Mouse (Mus musculus) gastrocnemius, adult 18-20 months (tissue): ENCODE results near the gene Nrn1l. TPM values are rescaled to one million over a fixed set of nuclear protein-coding genes. Genes with fewer than 3 reads are reported as not detected.

Experiments
- DNase-seq: peaks from one replicate; pipeline ENCODE4 v3.0.0; 2021; ENCODE audit warnings: low spot score
- long read RNA-seq, 2 experiments: library from polyadenylated mRNA; stranded (forward); transcript quantifications; one replicate each; pipeline ENCODE4 v2.0.0; 2021
- total RNA-seq, 2 experiments: library from RNA; stranded (reverse); gene quantifications; 2 replicates each; pipeline ENCODE4 v1.2.3; 2021

The Nrn1l gene
- total RNA-seq, result under 1 TPM in 1 of 2 experiments, not detected in 1; 0.76 TPM
- long read RNA-seq, experiment 1, result 0 reads
- long read RNA-seq, experiment 2, partial matches to known transcripts, result 1 of 1 reads
- long read RNA-seq, experiment 2, other reads (novel, unspliced or antisense), result 0 of 1 reads

DNA sequence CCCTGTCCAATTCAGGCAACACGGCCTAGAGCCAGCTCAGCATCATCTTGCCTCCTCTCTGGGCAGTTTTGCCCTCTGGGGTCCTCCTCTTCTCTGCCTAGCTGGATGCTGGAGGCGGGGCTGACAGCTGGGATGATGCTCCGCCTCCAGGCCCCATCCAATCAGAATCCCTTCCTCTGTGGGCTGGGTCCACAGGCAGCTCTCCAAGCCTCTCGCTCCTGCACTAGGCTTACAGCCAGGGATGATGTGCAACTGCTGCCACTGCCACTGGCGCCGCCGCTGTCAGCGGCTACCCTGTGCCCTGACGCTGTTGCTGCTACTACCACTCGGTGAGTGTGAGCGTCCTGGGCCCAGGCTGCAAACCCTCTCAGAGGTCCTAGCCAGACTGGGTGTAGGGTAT is at the start of gene Nrn1l:
Nrn1l (plus strand) TSS at position 229 of the 400 bp plus-strand sequence.
- DNase-seq, result peak; percentile 65

DNA sequence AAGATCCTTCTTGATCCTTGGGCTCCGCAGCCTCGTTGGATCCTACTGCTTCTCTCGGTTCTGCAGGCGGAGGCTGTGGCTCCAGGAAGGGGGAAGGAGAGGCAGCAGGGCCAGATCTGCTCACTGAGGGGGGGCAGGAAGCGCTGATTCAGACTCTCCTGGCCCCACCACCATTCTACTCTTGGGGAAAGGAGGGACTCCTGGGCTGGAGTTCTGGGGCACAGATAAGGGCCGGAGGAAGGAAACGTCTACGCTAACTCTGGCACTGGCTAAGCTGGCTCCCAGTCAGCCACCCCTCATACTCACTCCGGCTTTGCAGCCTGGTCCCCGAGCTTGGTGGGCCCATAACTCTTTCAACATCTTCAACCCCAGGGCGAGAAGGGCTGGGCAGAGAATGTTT is 46.7 kb upstream of the Nrn1l start:
- no peak for DNase-seq

DNA sequence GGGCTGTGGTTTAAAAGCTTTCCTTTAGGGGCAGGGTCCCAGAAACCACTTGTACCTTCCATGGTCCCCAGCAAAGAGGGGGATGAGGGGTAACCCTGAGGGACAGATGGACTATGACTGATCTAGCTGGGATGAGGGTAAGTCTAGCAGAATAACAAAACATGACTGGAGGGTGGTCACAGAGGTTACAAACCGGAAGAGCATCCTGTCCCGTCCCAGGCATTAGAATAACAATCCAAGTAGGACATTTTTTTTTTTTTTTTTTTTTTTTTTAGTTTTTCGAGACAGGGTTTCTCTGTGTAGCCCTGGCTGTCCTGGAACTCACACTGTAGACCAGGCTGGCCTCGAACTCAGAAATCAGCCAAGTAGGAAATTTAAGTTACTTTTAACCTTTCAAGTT is 43.4 kb upstream of the Nrn1l start:
- no peak for DNase-seq

DNA sequence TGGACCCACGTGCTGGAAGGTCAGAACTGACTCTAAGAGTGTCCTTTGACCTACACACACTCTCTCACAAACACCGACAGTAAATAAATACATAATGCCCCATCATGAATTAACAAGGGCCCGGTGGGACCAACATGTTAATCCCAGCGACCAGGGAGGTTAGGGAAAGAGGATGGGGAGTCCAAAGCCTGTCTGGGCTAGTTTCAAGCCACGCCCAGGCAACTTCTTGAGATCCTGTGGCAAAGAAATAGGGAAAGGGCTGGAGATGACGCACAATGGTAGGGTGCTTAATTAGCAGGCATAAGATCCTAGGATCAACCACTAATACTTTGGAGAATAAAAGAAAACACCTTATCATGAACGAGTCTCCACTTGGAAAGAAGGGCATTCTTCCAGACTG is 42.8 kb upstream of the Nrn1l start:
- no peak for DNase-seq

DNA sequence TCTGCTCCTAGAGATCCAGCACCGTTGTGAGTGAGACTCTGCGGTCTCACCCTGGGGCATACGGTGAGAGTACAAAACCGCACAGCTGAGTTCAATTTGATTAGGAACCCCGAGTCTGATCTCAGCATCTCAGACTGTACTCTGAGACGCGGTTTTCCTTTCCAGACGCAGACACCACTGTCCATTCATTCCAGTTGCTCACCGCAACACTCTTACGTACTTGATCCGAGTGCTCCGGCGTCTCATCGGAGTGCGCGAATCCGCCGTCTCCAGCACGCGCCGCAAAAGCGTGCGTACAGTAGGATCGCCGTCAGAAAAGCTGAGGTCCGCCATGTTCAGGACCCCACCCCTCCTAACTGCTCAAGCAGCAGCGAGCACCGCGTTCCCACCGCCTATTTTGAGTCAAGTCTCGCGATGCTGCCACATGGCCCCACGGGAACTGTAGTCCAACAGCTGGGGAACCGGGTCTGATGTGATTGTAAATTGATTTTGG is 41.7 kb upstream of the Nrn1l start:
- DNase-seq, result peak; percentile 92

DNA sequence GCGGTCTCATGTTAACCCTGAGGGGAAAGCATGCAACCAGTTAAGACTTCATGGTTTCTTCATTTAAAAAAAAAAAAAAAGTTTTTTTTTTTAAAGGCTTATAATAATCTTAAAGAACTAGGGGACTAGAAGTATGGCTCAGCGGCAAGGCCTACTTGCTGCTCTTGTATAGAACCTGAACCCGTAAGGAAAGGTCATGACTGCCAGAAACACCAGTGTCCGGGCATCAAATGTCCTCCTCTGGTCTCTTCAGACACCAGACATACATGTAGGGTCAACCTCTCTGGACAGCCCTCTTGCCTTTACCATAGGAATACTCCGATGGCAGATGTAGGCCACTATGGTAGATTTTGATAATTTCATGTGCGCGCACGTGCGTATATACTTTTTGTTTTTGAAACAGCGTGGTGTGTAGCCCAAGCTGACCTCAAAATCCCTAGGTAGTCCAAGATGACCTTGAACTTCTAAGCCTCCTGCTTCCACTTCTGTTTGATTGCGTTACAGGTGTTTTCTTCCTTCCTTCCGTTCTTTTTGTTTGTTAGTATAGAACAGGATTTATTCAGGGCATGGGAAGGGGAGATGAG is 41.1 kb upstream of the Nrn1l start:
- no peak for DNase-seq

DNA sequence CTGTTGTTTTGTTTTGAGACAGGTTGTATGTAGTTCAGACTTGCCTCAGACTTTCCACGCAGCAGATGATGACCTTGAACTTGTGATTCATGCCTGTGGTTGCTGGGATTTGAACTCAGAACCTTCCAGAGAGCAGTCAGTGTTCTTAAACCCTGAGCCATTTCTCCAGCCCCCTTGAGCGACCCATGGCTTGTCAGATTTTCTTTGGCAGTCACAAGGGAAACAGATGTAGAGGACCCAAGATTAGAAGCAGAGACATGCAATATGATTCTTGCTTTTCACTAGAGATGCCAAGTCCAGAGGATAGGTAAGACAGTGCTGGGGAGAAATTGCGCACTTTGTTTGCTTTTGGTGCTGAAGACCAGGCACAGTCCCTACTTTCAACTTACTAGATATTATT is 40.2 kb upstream of the Nrn1l start, which contains the start of gene Cenpt:
Cenpt (minus strand) TSS at position 101 of the 400 bp plus-strand sequence.
- DNase-seq, result no peak

DNA sequence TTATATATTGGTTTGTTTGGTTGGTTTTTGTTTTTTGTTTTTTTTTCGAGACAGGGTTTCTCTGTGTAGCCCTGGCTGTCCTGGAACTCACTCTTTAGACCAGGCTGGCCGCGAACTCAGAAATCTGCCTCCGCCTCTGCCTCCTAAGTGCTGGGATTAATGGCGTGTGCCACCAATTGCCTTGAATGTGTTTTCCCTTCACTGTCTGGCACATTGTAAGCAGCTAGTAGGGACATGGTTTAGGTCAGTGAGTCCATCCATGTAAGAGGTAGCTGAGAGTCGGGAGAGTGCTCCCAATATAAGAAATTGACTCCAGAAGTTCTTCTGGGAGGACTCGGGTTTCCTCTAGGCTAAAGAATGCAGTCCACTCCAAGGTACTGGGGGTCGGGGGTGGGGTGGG is 39.1 kb upstream of the Nrn1l start:
- no peak for DNase-seq

DNA sequence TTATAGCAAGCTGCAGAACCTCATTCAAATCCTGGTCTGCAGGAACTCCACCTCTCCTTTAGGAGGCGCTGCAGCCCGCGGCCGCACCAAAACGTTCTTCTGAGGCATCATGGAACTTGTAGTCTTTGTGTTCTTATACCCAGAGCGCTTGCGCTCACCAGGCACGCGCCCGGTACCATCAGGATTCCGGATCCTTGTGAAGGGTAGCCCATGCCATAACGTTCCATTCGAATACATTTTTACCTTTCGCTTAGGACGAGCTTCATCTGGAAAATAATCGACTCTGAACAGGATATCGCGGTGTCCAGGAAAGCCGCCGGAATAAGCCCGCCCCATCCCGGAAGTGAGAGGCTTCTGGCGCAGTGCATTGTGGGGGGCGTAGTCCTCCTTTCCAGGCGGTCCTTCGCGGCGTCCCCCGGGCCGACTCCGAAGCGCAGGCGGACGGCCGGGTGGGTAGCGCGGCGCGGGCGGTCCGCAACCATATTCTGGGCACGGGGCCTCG is 38.6 kb upstream of the Nrn1l start, which contains the start of gene Thap11:
Thap11 (plus strand) TSS at position 418 of the 502 bp plus-strand sequence.
- peak; percentile 94 for DNase-seq

DNA sequence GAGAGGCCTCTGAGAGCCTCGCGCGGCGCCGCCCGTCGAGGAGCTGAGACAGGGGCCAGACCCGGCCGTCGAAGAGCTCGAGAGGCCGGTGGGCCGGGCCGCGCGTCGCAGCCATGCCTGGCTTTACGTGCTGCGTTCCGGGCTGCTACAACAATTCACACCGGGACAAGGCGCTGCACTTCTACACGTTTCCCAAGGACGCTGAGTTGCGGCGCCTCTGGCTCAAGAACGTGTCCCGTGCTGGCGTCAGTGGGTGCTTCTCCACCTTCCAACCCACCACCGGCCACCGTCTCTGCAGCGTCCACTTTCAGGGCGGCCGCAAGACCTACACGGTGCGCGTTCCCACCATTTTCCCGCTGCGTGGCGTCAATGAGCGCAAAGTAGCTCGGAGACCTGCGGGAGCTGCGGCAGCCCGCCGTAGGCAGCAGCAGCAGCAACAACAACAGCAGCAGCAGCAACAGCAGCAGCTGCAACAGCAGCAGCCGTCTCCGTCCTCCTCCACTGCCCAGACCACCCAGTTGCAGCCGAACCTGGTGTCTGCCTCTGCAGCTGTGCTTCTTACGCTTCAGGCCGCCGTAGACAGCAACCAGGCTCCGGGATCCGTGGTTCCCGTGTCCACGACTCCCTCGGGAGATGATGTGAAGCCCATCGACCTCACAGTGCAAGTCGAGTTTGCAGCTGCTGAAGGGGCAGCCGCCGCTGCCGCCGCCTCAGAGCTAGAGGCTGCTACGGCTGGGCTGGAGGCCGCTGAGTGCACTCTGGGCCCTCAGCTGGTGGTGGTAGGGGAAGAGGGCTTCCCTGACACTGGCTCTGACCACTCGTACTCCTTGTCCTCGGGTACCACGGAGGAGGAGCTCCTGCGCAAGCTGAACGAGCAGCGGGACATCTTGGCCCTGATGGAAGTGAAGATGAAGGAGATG is 37.9 kb upstream of the Nrn1l start:
- peak; percentile 49 for DNase-seq

DNA sequence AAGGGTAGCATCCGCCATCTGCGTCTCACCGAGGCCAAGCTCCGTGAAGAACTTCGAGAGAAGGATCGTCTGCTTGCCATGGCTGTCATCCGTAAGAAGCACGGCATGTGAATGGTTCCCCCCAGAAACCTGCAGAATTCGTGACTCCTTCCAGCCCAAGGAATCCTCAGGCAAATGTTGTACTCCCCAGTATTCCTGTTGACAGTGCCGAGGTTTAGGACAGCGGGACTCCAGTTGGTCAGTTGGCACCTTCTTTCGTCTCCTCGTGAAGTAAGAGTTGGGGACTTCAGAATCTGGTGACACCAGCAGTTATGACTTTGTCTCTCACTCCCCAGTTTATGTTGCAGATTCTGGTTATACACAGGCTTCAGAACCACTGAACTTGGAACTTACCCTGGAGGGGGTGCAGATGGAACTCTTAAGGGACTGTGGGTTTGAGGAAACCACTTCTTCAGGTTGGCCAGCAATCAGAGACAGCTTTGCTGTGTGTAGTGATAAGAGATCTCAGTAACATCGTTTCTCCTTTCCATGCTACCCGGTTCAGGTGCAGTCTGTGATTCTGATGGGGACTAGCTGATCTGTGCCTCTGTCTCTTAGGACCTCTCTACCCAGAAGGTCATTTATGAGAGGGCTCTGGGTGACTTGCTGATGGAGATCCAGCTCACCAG is 37.1 kb upstream of the Nrn1l start:
- no peak for DNase-seq

DNA sequence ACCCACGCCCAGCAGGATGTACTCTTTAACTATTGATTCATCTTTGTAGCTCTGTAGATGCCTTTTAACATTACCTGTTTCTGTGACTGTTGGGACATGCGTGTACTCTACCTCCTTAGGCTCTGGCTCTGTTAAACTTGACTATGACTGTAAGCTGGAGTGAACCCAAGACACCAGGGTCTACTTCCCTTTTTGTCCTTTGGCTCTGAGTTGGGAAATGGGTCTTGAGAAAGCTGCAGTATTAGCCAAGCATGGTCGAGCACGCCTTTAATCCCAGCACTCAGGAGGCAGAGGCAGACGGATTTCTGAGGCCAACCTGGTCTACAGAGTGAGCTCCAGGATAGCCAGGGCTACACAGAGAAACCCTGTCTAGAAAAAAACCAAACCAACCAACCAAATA is 34.9 kb upstream of the Nrn1l start:
- no peak for DNase-seq

DNA sequence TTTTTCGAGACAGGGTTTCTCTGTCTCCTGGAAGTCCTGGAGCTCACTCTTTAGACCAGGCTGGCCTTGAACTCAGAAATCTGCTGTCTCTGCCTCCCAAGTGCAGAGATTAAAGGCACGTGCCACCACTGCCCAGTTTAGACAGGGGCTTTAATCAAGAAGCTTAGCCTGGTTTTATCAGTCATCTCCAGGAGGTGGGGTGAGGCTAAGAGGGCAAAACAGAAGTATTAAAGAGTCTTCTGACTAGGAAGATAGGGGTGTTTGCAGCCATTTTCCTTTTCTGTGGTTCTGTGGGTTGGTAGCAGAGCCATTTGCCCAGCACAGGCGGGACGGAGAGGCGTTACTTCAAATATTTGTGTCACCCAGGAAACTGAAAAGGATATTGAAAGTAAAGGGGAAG is 34.1 kb upstream of the Nrn1l start:
- DNase-seq, result no peak

DNA sequence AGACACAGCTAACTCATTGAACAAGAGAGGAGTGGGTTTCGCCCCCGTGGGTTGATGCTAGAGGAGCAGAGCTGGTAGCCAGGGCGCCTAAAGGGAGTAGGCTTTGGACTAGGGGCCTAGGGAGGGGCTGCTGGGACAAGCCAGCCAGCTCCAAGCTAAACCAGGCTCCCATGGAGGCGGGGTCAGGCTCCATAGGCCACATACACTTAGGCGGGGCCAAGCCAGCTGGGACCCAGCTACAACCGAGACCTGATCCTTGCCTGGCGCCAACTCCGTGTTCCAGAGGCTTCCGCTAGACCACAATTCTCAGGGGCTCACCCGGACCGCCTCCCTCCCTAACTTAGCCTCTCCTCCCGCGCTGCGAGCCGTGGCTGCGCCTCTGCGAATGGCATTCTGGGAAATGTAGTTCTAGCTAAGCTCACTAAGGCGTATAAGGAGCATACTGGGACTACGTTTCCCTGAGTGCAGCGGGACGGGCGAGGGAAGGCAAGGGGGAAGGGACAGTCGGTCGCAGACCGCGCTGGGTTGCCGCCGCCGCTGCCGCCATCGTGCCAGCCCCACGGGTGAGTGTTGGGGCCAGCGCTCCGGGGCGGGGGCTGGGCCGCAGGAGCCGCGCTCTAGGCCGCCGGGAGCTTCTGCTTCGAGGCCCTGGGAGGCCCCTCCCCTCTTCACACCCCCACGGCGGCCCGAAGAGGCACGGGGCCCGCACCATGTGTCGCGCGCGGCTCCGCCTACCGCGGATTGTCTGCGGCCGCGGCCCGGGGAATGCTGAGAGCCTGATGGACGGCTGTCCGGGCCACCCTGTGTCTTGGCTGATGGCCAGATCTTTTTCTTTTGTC is 33.0 kb upstream of the Nrn1l start, which contains the start of gene Nutf2:
Nutf2 (plus strand) TSS at position 438 of the 839 bp plus-strand sequence.
- peak; percentile 98 for DNase-seq

DNA sequence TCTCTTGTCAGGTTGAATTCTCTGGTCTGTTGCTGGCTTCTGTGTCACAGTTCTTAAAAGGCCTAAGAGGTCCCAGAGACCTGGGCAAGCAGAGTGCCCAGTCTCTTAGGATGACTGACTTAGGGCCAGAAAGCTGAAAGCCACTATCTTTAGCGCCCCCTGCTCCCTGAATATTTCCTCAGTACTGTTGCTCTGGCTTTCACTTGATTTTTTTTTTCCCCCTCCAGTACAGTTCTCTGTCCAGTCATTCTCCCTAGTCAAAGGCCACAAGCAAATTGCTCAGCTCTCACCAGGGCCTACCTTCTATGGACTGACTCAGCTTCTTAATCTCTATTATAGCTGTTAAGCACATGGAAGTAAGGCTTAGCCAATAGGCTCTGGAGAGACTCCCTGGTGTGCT is 31.4 kb upstream of the Nrn1l start:
- no peak for DNase-seq

DNA sequence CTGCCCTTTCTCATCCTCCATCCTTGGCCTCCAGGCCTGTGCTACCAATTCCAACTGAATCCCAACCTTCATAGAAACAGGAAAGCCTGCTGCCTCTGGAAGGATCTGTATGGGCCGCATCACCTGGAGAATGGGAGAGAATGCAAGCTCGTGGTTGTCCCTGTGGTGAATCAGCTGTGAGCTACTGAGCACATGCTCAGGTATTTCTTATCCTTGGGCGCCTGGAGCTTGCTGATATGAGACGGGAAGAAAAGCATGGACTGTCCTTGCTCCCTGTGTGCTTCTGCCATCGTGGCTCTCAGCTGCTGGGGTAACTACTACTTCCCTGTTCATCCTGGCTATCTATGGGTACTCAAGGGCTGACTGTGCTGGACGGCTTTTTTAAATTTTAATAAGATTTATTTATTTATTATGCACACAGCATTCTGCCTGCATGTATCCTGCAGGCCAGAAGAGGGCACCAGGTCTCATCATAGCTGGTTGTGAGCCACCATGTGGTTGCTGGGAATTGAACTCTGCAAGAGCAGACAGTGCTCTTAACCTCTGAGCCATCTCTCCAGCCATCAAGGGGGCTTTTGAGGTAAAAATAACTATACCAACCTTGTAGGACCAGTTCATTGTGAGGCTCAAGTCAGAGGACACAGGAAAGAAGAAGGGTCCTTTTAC is 26.9 kb upstream of the Nrn1l start:
- DNase-seq, result no peak

DNA sequence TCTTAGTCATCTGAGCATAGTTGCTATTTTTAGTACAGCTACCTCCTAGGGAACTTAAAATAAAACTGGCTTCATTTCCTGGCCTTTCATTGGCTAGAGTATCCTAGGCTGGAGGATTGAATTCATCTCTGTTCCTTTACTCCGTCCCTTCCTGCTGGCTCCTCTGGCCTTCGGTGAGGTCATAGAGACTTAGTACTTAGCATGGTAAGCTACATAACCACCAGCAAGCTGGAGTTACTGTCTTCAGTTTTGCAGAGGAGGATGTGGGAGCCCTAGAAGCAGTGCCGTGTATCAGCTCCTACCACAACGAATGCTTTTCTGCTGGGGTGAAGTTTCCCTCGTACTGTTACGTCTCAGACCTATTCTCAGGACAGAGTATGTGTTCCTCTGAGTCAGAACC is 19.1 kb upstream of the Nrn1l start:
- DNase-seq, result peak; percentile 69

DNA sequence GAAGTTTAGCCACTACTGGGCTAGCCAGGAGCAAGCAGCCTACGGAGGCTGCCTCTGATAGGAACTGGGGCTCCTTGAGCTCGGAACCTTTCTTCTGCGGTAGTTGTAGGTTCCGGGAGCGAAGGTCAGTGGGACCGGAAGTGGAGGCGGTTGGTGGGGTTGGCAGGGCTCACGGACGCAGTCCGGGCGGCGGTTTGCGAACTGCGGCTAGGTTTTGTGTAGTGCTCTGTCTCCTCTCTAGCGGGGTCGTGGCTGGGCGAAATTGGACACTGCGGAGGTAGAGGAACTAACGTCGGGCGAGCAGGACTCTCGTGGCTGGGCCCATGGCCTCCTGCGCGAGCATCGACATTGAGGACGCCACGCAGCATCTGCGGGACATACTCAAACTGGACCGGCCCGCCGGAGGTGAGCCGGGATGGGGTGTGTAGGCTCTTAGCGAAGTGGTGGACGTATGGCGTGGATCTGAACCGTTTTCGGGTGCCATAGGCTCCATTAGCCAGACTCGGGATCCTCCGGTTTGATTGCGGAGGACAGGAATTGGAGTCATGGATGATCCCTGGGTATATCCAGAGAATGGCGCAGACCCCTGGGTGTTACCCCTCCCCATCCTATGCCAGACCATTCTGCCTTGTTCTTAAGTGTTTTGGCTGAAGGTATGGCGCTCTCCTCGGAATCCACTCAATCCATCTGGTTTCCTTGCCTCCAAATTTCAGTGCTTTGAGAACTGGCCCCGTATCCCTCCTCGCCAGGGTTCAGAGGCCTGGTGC is 12.4 kb upstream of the Nrn1l start, which contains the start of gene Edc4:
Edc4 (plus strand) TSS at position 128 of the 767 bp plus-strand sequence.
- peak; percentile 88 for DNase-seq
